Mouse (Mus musculus) limb, embryonic 15.5 days (tissue): Measurements from ENCODE around the gene Gap43. TPM values are rescaled to one million over a fixed set of nuclear protein-coding genes. Genes with fewer than 3 reads are reported as not detected.
"Not testable (repeated sequence)": the region's sequence is repeated elsewhere in the genome, so short reads cannot be mapped to it uniquely, and the experiment has no call there.

Experiments used
- ATAC-seq: fragments of 200-750 bp; cut with Nextera tagmentation; 2 replicates; pipeline ENCODE4 v1.8.0; 2017; ENCODE audit warnings: low read depth, moderate TSS enrichment; ENCODE audit not compliant: insufficient number of reproducible peaks, low FRiP score, low TSS enrichment
- H3K27ac ChIP-seq: fragments of 300-500 bp; sonication (generic); 2 replicates; pipeline ENCODE4 v1.5.1; 2015; ENCODE audit warnings: moderate library complexity, mild to moderate bottlenecking, inconsistent platforms
- H3K27me3 ChIP-seq: fragments of 300-500 bp; sonication (generic); 2 replicates; pipeline ENCODE4 v1.6.1; 2015; ENCODE audit warnings: inconsistent platforms
- H3K36me3 ChIP-seq: fragments of 300-500 bp; sonication (generic); 2 replicates; pipeline ENCODE4 v1.6.1; 2015; ENCODE audit warnings: inconsistent platforms
- H3K4me1 ChIP-seq: fragments of 300-500 bp; sonication (generic); 2 replicates; pipeline ENCODE4 v1.6.1; 2015; ENCODE audit warnings: inconsistent platforms
- H3K4me2 ChIP-seq: fragments of 300-500 bp; sonication (generic); 2 replicates; pipeline ENCODE4 v1.6.1; 2015; ENCODE audit warnings: mild to moderate bottlenecking, inconsistent platforms
- H3K4me3 ChIP-seq: fragments of 300-500 bp; sonication (generic); 2 replicates; pipeline ENCODE4 v1.5.1; 2015; ENCODE audit warnings: mild to moderate bottlenecking, inconsistent platforms
- H3K9ac ChIP-seq: fragments of 300-500 bp; sonication (generic); 2 replicates; pipeline ENCODE4 v1.6.1; 2015; ENCODE audit warnings: inconsistent platforms
- H3K9me3 ChIP-seq: fragments of 300-500 bp; sonication (generic); 2 replicates; pipeline ENCODE4 v1.6.1; 2016; ENCODE audit warnings: inconsistent platforms
- WGBS: fragments of 180-500 bp; shearing (Covaris S2); methylation state at CpG from one replicate; pipeline ENCODE4 v1.1.7; 2015; 5-methylcytosine and 5-hydroxymethylcytosine counted together
- polyA plus RNA-seq: library from polyadenylated mRNA; unstranded; fragments of >200 nt; fragmentation: Nextera tagmentation; extraction: Ambion mirVana; gene quantifications from 2 replicates; pipeline ENCODE4 v1.2.1, GENCODE M21; 2015

The Gap43 gene
- 44.5 and 47.9 TPM in 2 replicates for polyA plus RNA-seq

DNA sequence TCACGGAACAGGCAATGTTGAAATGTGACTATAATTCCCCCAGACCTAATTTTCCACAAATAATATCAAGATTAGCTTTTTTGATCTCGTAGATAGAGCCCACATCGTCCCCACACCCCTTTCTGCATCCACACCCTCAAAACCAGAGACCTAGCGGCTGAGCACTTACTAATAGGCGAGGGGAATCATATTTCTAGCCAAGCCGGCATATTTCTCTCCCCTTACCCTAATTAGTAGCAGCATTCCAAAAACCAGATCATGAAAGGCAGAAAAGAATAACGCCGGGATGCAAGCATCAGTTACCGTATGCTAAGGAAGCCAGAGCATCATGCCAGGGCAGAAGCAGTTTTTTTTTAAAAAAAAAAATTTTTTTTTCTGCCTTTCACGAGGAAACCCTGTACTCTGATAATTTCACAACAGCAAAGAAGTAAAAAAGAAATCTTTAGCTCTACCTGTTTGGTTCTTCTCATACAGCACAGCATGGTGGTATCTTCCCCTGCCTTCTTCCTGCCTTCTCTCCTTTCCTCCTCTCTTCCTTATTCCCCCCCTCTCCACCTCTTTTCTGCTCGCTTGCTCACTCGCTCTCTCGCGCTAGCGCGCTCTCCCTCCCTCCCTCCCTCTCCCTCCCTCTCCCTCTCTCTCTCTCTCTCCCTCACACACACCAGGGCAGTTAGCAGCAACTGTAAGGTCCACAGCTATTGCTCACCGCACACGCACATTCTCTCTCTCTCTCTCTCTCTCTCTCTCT, at the start of gene Gap43:
Gap43 (minus strand) TSS at position 631 of the 748 bp plus-strand sequence.
- Histone ChIP-seq H3K9ac (no peak within 1 kb of the TSS), H3K9me3 (no peaks in the 10 kb centered on the region), H3K4me1 (peaks cover 20% of the 10 kb centered on the region), H3K4me3 (peak within 1 kb of the TSS; percentile 41), H3K27ac (no peak within 1 kb of the TSS), H3K27me3 (0 out of 2 replicates have a peak, but pooled peaks cover 2% of the 10 kb centered on the region), H3K36me3 (no peaks in the 10 kb centered on the region), H3K4me2 (peak within 1 kb of the TSS; percentile 61)
- ATAC-seq, result no peak
- under 1% methylated on average over 18 of the region's 18 CpGs for WGBS

DNA sequence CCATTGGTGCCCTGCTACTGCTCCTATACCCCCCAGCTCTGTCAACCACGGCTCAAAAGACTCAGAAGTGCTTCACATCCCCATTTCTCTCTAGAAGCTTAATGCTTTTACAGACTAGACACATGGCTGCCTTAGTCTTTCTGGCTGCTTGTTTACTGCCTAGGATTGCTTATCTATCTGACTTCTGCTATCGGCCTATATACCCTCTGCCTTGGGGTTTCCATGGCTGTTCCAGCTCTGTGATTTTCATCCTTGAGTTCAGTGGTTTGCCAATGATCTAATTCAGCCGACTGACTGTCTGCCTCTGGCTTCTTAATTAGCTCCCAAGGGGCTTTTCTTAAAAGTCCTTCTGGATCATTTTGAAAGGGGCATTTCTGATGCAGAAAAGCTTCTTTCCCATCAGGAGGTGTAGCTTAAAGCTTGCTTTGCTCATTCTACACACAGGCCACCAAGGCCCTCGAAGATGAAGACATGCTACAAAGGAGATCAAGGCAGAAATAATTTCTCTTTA, 40.9 kb upstream of the Gap43 start:
- Histone ChIP-seq H3K9me3 (no peaks in the 10 kb centered on the region), H3K9ac (no peak overlapping the region), H3K4me1 (no peaks in the 10 kb centered on the region), H3K4me3 (no peak overlapping the region), H3K4me2 (no peak overlapping the region), H3K27ac (no peak overlapping the region), H3K27me3 (no peaks in the 10 kb centered on the region), H3K36me3 (no peaks in the 10 kb centered on the region)
- no peak for ATAC-seq
- 57% methylated on average over 4 of the region's 4 CpGs for WGBS

DNA sequence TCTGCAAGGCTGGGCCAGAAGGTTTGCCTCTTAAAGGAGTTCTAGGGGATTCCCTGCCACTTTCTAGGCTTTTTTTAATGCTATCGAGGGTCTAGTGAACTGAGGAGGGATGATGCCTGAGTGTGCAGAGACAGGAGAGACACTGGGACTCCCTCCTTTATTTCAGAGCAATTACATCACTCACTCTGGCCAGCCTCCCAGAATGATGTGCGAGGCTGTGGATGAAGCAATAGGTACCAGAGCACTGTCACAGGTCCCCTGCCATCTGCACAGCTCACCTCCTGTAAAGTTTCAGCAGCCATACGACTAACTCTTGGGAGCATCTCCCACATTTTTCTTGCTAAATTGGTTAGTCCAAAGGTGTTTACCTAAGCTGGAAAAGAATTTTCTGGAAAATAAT, 40.2 kb upstream of the Gap43 start:
- ATAC-seq, result no peak
- WGBS, result 43% methylated on average over 3 of the region's 3 CpGs

DNA sequence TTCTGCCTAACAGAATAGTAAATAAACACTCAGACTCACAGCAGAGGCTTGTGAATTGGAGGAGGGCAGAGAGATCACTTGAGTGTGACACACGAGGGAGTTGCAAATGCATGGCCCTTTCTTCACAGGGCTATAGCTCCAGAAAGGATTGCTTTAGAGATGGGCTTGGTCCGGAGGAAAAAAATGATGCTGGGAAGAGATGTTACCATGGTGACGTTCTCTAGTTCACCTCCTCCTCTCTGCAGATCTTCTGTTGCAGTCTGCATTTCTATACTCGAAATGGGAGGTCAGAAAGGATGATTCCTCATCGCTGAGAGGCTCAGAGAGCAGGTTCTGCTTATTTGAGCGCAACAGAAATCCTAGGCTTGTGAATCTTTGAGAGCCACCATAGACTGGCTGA, 29.7 kb upstream of the Gap43 start:
- Histone ChIP-seq H3K36me3 (no peaks in the 10 kb centered on the region), H3K4me2 (no peak overlapping the region), H3K4me3 (no peak overlapping the region), H3K27ac (no peak overlapping the region), H3K9ac (no peak overlapping the region), H3K9me3 (no peaks in the 10 kb centered on the region), H3K4me1 (no peaks in the 10 kb centered on the region), H3K27me3 (no peaks in the 10 kb centered on the region)
- no peak for ATAC-seq
- 81% methylated on average over 6 of the region's 6 CpGs for WGBS

More for the DNA sequence above, 40.2 kb upstream of the Gap43 start:
- H3K27ac ChIP-seq, result no peak overlapping the region
- no peaks in the 10 kb centered on the region for H3K27me3 ChIP-seq
- H3K4me1 ChIP-seq, result no peaks in the 10 kb centered on the region
- no peak overlapping the region for H3K9ac ChIP-seq
- H3K4me3 ChIP-seq, result no peak overlapping the region
- no peaks in the 10 kb centered on the region for H3K9me3 ChIP-seq
- H3K4me2 ChIP-seq, result no peak overlapping the region
- no peaks in the 10 kb centered on the region for H3K36me3 ChIP-seq

DNA sequence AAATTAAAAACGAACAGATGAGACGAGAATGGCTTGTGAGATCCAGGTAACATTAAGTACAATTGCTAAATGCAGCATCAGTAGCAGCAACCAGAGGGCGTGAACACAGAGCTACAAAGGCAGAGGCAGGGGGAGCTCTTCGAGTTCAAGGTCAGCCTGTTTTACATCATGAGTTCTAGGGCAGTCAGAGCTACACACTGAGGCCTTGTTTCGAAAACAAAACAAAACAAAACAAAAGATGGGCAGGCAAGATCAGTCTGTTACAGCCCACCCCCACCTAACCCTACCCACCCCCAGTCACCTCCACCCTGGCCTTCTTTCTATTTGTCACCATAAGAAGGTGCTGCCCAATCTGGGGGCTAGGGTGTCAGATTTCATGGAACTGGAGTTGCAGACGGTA, 28.9 kb upstream of the Gap43 start:
- no peak overlapping the region for H3K9ac ChIP-seq
- H3K4me3 ChIP-seq, result no peak overlapping the region
- H3K36me3 ChIP-seq, result no peaks in the 10 kb centered on the region
- ATAC-seq, result no peak
- no peaks in the 10 kb centered on the region for H3K4me1 ChIP-seq
- no peak overlapping the region for H3K4me2 ChIP-seq
- H3K27me3 ChIP-seq, result no peaks in the 10 kb centered on the region
- no peak overlapping the region for H3K27ac ChIP-seq
- no peaks in the 10 kb centered on the region for H3K9me3 ChIP-seq
- WGBS, result 80% methylated on average over 6 of the region's 6 CpGs

DNA sequence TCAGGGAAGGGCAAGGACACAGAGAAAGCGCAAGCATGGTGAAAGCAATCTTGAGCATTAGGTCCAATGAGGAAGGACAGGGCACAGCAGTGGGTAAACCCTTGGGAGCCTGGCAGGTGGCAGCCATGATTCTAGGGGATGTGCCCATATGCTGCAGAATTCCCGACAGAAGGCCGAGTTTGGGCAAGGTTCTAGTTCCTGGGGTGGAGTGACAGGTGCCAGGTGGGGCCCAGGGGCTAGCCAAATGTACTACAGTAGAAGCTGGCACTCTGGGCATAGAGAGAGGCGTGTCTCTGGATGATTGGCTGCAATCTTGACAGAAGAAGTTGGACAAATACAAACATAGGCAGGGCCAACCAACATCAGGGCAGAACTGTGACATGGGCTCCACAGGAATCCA, 19.6 kb upstream of the Gap43 start:
- no peak overlapping the region for H3K9ac ChIP-seq

DNA sequence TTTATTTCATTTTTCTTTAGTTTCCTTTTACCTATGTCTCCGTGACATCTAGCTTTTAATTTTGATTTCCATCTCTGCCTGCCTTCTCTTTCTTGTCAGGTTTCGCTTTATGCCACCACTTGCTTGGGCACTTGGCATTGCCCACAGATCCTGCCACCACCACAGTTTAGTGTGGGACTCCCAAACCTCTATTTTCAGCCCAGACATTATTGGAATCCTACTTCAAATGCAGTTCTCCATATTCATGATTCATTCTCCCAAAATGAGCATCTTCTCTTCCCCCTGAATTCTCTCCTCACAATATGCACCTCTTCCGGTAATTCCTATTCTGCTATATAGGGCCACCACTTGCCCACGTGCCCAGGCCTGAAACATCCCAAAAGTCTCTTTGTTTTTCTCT, 17.6 kb upstream of the Gap43 start:
- 89% methylated on average over 4 of the region's 4 CpGs for WGBS
- no peak for ATAC-seq

More for the DNA sequence above, 19.6 kb upstream of the Gap43 start:
- WGBS, result 82% methylated on average over 4 of the region's 4 CpGs
- no peaks in the 10 kb centered on the region for H3K9me3 ChIP-seq
- no peak overlapping the region for H3K4me2 ChIP-seq
- H3K4me3 ChIP-seq, result no peak overlapping the region
- no peaks in the 10 kb centered on the region for H3K4me1 ChIP-seq
- no peaks in the 10 kb centered on the region for H3K36me3 ChIP-seq
- H3K27ac ChIP-seq, result no peak overlapping the region
- no peak for ATAC-seq
- no peaks in the 10 kb centered on the region for H3K27me3 ChIP-seq

DNA sequence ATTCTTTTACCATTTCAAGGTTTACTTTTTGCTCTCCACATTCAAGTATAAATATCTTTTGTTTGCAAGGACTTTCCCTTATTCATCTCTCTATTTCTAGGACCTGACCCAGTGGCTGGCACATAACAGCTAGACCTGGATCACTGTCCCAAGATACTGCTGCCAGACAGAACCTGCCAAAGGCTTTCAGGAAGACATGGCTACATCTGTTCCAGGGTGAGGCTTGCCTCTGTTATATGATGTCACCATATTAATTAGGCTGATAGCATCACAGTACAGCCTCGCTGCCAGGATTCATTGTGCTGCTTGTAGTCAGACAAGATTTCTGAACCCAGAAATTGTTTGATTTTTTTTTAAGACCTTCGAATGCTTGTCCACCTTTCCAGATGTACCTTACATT, 9.6 kb upstream of the Gap43 start:
- 83% methylated on average over 2 of the region's 2 CpGs for WGBS
- Histone ChIP-seq H3K4me3 (no peak overlapping the region), H3K9ac (no peak overlapping the region), H3K27ac (no peak overlapping the region), H3K36me3 (no peaks in the 10 kb centered on the region), H3K27me3 (no peaks in the 10 kb centered on the region), H3K4me1 (no peaks in the 10 kb centered on the region), H3K4me2 (no peak overlapping the region), H3K9me3 (no peaks in the 10 kb centered on the region)
- ATAC-seq, result no peak

More for the DNA sequence above, 17.6 kb upstream of the Gap43 start:
- Histone ChIP-seq H3K27ac (no peak overlapping the region), H3K36me3 (no peaks in the 10 kb centered on the region), H3K9me3 (no peaks in the 10 kb centered on the region), H3K4me3 (no peak overlapping the region), H3K27me3 (no peaks in the 10 kb centered on the region), H3K4me1 (no peaks in the 10 kb centered on the region), H3K9ac (no peak overlapping the region), H3K4me2 (no peak overlapping the region)

DNA sequence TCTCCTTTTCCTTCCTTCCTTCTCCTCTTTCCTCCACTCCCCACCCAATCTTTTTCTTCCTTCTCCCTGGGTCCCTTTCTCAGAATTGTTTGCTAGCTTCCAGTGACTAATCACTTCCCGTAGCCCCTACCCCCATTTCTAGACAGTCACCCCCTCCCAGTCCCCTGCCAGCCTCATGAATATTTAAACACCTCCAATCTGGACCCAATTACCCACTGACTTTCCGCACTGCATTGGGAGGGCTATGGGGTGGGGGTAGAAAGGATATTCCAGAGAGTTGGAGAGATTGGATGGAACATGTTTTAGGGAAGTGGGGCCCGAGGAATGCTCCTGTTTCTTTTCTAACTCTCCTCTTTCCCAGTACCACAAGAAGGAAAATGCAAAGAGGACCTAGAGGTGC, 414 bp upstream of the Gap43 start:
- ATAC-seq, H3K9ac ChIP-seq, H3K36me3 ChIP-seq, H3K27me3 ChIP-seq, H3K9me3 ChIP-seq, H3K4me3 ChIP-seq, H3K27ac ChIP-seq: not testable (repeated sequence)
- Histone ChIP-seq H3K4me1 (peaks cover 20% of the 10 kb centered on the region), H3K4me2 (peak overlapping the region; percentile 61; the same call in 1 of the 2 replicates)
- WGBS, result 5% methylated on average over 2 of the region's 3 CpGs

DNA sequence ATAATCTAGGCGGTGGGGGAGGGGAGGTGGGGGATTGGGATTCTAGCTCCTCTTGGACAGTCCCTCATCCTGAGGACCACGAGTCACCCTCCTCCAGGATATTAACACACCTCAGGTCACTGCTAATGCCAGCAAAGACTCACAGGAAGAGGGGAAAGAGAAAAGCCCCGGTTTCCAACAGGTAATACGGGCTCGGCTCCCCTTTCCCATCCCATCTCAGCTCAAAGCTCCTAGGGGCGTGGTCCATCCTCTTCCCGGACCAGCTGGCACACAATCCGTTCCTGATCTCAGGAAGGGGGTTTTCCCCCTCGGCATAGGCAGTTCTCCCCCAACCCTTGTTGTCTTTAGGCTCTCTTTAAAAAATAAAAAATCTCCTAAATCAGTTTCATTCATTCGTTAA, 939 bp downstream of the Gap43 start:
- peaks cover 20% of the 10 kb centered on the region for H3K4me1 ChIP-seq
- no peak overlapping the region for H3K9ac ChIP-seq
- peak overlapping the region; percentile 41 for H3K4me3 ChIP-seq
- no peaks in the 10 kb centered on the region for H3K9me3 ChIP-seq
- H3K27me3 ChIP-seq, result 0 out of 2 replicates have a peak, but pooled peaks cover 2% of the 10 kb centered on the region
- H3K4me2 ChIP-seq, result peak overlapping the region; percentile 61
- H3K27ac ChIP-seq, result no peak overlapping the region
- H3K36me3 ChIP-seq, result no peaks in the 10 kb centered on the region
- ATAC-seq, result no peak
- 0% methylated on average over 10 of the region's 10 CpGs for WGBS

DNA sequence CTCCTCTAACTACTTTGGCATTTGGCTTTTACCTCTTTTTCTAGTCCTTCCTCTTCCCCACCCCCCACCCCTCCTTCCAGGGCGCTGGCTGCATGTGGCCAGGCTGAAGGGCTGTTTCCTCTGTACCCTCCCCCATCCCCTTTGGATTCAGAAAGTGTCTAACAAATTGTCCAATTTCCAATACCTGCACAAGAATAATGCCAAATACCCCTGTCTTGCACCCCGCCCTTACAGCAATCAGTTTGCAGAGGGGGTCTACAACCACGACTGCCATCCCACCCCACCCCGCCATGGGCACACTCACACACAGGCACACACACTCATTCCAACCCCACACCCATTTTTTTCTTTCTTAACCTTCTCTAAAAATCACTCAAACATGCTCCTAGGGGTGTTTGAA, 1.5 kb downstream of the Gap43 start:
- Histone ChIP-seq H3K4me3 (peak overlapping the region; percentile 41), H3K4me2 (peak overlapping the region; percentile 61), H3K27me3 (0 out of 2 replicates have a peak, but pooled peaks cover 2% of the 10 kb centered on the region), H3K9ac (no peak overlapping the region), H3K27ac (no peak overlapping the region), H3K9me3 (no peaks in the 10 kb centered on the region), H3K36me3 (no peaks in the 10 kb centered on the region), H3K4me1 (peaks cover 20% of the 10 kb centered on the region)
- no peak for ATAC-seq
- 8% methylated on average over 4 of the region's 4 CpGs for WGBS

DNA sequence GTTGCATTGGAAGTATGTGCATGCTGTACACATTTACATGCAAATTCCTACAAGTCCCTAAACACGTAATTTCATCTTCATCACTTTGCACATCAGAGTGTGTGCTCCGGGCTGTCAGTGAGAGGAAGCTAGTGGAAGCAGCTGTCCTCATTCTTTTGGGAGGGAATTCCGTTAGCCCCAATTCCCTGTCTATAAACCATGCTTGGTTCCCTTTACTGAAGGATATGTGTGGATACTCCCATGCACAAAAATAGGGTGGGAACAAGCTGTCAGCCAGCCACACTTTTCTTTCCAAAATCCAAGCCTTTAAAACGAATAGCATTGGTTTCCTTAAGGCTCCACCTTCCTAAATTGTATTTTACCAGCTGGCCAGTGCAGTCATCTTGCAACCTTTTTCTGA, 2.1 kb downstream of the Gap43 start:
- 0 out of 2 replicates have a peak, but pooled peaks cover 2% of the 10 kb centered on the region for H3K27me3 ChIP-seq
- H3K9ac ChIP-seq, result no peak overlapping the region
- peak overlapping the region; percentile 61; the same call in 1 of the 2 replicates for H3K4me2 ChIP-seq

More for the DNA sequence above, 2.1 kb downstream of the Gap43 start:
- ATAC-seq, result no peak
- Histone ChIP-seq H3K4me1 (peaks cover 20% of the 10 kb centered on the region), H3K27ac (no peak overlapping the region), H3K4me3 (peak overlapping the region; percentile 41; the same call in 1 of the 2 replicates), H3K36me3 (no peaks in the 10 kb centered on the region), H3K9me3 (no peaks in the 10 kb centered on the region)
- WGBS, result 11% methylated on average over 4 of the region's 4 CpGs
